Mouse (Mus musculus) liver, postnatal 0 days (tissue): ENCODE data around the gene Mrps10. TPM values are rescaled to one million over a fixed set of nuclear protein-coding genes. Genes with fewer than 3 reads are reported as not detected.
A peak's percentile ranks its signal among the peaks of the same experiment; 100 is the strongest.
"Not testable (repeated sequence)": the region's sequence is repeated elsewhere in the genome, so short reads cannot be mapped to it uniquely, and the experiment has no call there.

Source experiments
- ATAC-seq: fragments of 200-750 bp; cut with Nextera tagmentation; 2 replicates; pipeline ENCODE4 v1.8.0; 2017; ENCODE audit warnings: mild to moderate bottlenecking, moderate library complexity
- DNase-seq: peaks from one replicate; pipeline ENCODE4 v3.0.0-alpha.2; 2016
- H3K27ac ChIP-seq: fragments of 300-500 bp; sonication (generic); 2 replicates; pipeline ENCODE4 v1.5.1; 2014; ENCODE audit warnings: antibody characterized with exemption, moderate library complexity, mild to moderate bottlenecking, low read depth
- H3K27me3 ChIP-seq: fragments of 300-500 bp; sonication (generic); 2 replicates; pipeline ENCODE4 v1.6.1; 2014; ENCODE audit warnings: low read length, control low read depth, mixed read lengths; ENCODE audit not compliant: insufficient read depth
- H3K36me3 ChIP-seq: fragments of 300-500 bp; sonication (generic); replicated peaks from 2 replicates; pipeline ENCODE4 v1.6.1; 2014; ENCODE audit warnings: mild to moderate bottlenecking, control low read depth, low read length, moderate library complexity, mixed read lengths; ENCODE audit not compliant: insufficient read depth
- H3K4me1 ChIP-seq: fragments of 300-500 bp; sonication (generic); 2 replicates; pipeline ENCODE4 v1.6.1; 2014; ENCODE audit warnings: antibody characterized with exemption, mild to moderate bottlenecking, control low read depth; ENCODE audit not compliant: insufficient read depth
- H3K4me2 ChIP-seq: fragments of 300-500 bp; sonication (generic); 2 replicates; pipeline ENCODE4 v1.6.1; 2014; ENCODE audit warnings: low read depth, mild to moderate bottlenecking, low read length, moderate library complexity, mixed read lengths
- H3K4me3 ChIP-seq: fragments of 300-500 bp; sonication (generic); 2 replicates; pipeline ENCODE4 v1.5.1; 2014; ENCODE audit warnings: low read depth, low read length
- H3K9ac ChIP-seq: fragments of 300-500 bp; sonication (generic); replicated peaks from 2 replicates; pipeline ENCODE4 v1.6.1; 2014; ENCODE audit warnings: mild to moderate bottlenecking, moderate library complexity
- H3K9me3 ChIP-seq: fragments of 300-500 bp; sonication (generic); 2 replicates; pipeline ENCODE4 v1.6.1; 2016; ENCODE audit warnings: mild to moderate bottlenecking, control low read depth, low read length, mixed read lengths
- CTCF ChIP-seq: sonication (generic); IDR thresholded peaks from 2 replicates; pipeline ENCODE4 v1.5.1; 2016; ENCODE audit warnings: antibody characterized with exemption, low read depth
- EP300 ChIP-seq: IDR thresholded peaks from 2 replicates; pipeline ENCODE4 v1.6.1; 2016; ENCODE audit warnings: antibody characterized with exemption, low read depth, mild to moderate bottlenecking
- WGBS: fragments of 180-500 bp; shearing (Covaris S2); extraction: QIAGEN DNeasy Blood & Tissue Kit; methylation state at CpG from one replicate; pipeline ENCODE4 v1.1.7; 2014; ENCODE audit not compliant: insufficient replicate concordance; 5-methylcytosine and 5-hydroxymethylcytosine counted together
- polyA plus RNA-seq: library from polyadenylated mRNA; unstranded; fragments of >200 nt; fragmentation: Nextera tagmentation; extraction: Ambion mirVana; gene quantifications from 2 replicates; pipeline ENCODE4 v1.2.1, GENCODE M21; 2015

Gene Mrps10
- polyA plus RNA-seq, 1 experiment from 2014 or later, result 47.5 TPM

GRCm38 (mm10) chr17:47327969-47328368 is 40.7 kb upstream of the Mrps10 start:
- TF ChIP-seq CTCF (peak; percentile 37; the same call in 1 of the 2 replicates), EP300 (no peak)
- DNase-seq, result no peak

GRCm38 (mm10) chr17:47328552-47329343 is 39.9 kb upstream of the Mrps10 start:
- no peak overlapping the region for H3K4me3 ChIP-seq
- no peaks in the 10 kb centered on the region for H3K27me3 ChIP-seq
- no peak overlapping the region for H3K27ac ChIP-seq
- H3K4me2 ChIP-seq, result no peak overlapping the region
- 70% methylated on average over 26 of the region's 26 CpGs for WGBS
- no peaks in the 10 kb centered on the region for H3K9me3 ChIP-seq
- ATAC-seq (peak; percentile 22; the same call in 1 of the 2 replicates), DNase-seq (no peak)
- H3K36me3 ChIP-seq, result no peaks in the 10 kb centered on the region
- TF ChIP-seq EP300, result no peak
- no peak for TF ChIP-seq CTCF
- no peak overlapping the region for H3K9ac ChIP-seq
- peaks cover 5% of the 10 kb centered on the region for H3K4me1 ChIP-seq

More at GRCm38 (mm10) chr17:47327969-47328368, 40.7 kb upstream of the Mrps10 start:
- ATAC-seq, result no peak
- WGBS, result 75% methylated on average over 7 of the region's 7 CpGs
- Histone ChIP-seq H3K27me3 (no peaks in the 10 kb centered on the region), H3K9me3 (no peaks in the 10 kb centered on the region), H3K4me1 (peaks cover 5% of the 10 kb centered on the region), H3K4me2 (no peak overlapping the region), H3K9ac (no peak overlapping the region), H3K36me3 (no peaks in the 10 kb centered on the region), H3K4me3 (no peak overlapping the region), H3K27ac (no peak overlapping the region)

- Histone ChIP-seq H3K9me3 (no peaks in the 10 kb centered on the region), H3K4me1 (peaks cover 5% of the 10 kb centered on the region), H3K4me2 (no peak overlapping the region), H3K27ac (no peak overlapping the region), H3K27me3 (no peaks in the 10 kb centered on the region), H3K9ac (no peak overlapping the region), H3K36me3 (no peaks in the 10 kb centered on the region), H3K4me3 (no peak overlapping the region)
- WGBS, result 81% methylated on average over 9 of the region's 9 CpGs
- no peak for ATAC-seq
- no peak for DNase-seq
- no peak for TF ChIP-seq CTCF
- TF ChIP-seq EP300, result no peak
Observed at GRCm38 (mm10) chr17:47330616-47331015, 38.1 kb upstream of the Mrps10 start.

- Histone ChIP-seq H3K4me1 (peaks cover 5% of the 10 kb centered on the region), H3K27me3 (no peaks in the 10 kb centered on the region), H3K4me3 (no peak overlapping the region), H3K4me2 (peak overlapping the region; percentile 45), H3K9ac (no peak overlapping the region), H3K36me3 (no peaks in the 10 kb centered on the region), H3K9me3 (no peaks in the 10 kb centered on the region), H3K27ac (0 out of 2 replicates have a peak overlapping the region, but pooled peaks have one; percentile 39)
- DNase-seq (peak; percentile 44), ATAC-seq (peak; percentile 96)
- WGBS, result 44% methylated on average over 12 of the region's 12 CpGs
- TF ChIP-seq CTCF (peak; percentile 32; the same call in 1 of the 2 replicates), EP300 (peak; percentile 74)
Observed at GRCm38 (mm10) chr17:47332001-47332611, 36.6 kb upstream of the Mrps10 start.

GRCm38 (mm10) chr17:47332664-47333063 is 36.0 kb upstream of the Mrps10 start:
- DNase-seq, H3K36me3 ChIP-seq, H3K4me1 ChIP-seq, H3K27me3 ChIP-seq, H3K9me3 ChIP-seq, H3K27ac ChIP-seq, H3K4me3 ChIP-seq, H3K9ac ChIP-seq: not testable (repeated sequence)
- ATAC-seq, result peak; percentile 63
- TF ChIP-seq CTCF, result peak; percentile 56
- 33% methylated on average over 5 of the region's 5 CpGs for WGBS
- peak overlapping the region; percentile 45 for H3K4me2 ChIP-seq

GRCm38 (mm10) chr17:47333409-47333808 is 35.3 kb upstream of the Mrps10 start:
- ATAC-seq, result no peak
- 79% methylated on average over 2 of the region's 2 CpGs for WGBS
- H3K9me3 ChIP-seq, result no peaks in the 10 kb centered on the region
- peaks cover 5% of the 10 kb centered on the region for H3K4me1 ChIP-seq
- DNase-seq, result no peak
- no peaks in the 10 kb centered on the region for H3K36me3 ChIP-seq
- no peak overlapping the region for H3K4me3 ChIP-seq
- no peaks in the 10 kb centered on the region for H3K27me3 ChIP-seq
- no peak for TF ChIP-seq EP300
- H3K4me2 ChIP-seq, result no peak overlapping the region
- no peak overlapping the region for H3K27ac ChIP-seq
- H3K9ac ChIP-seq, result no peak overlapping the region
